ENCODE assay signal across 21 mouse cellular contexts in the genomic region with DNA sequence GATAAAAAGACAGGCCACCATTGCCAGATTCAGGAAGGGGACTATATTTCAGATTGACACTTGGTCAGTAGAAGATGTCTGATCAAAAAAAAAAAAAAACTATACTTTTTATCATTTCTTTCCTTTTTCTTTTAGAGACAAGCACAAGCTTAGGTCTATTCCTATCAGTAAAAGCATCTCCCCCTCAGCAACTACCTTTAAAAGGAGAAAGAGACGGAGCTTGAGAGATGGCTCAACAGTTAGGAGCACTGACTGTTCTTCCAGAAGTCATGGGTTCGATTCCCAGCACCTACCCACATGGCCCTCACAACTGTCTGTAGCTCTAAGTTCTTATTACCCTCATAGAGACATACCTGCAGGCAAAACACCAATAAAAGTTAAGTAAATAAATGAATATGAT. TPM values are rescaled to one million over a fixed set of nuclear protein-coding genes. Genes with fewer than 3 reads are reported as not detected.
"Had no signal": no experiment of that assay in that cellular context is flagged by ENCODE, and none has a peak within 500 bp of the region (broad histone marks: within the 10 kb centered on the region; RNA-seq: fewer than 3 reads in every experiment).

No protein-coding gene starts in this region.

- H3K27me3 ChIP-seq: lung, embryonic 15.5 days; midbrain, embryonic 12.5 days; neural tube, embryonic 13.5 days; neural tube, embryonic 15.5 days had no signal

- DNase-seq: liver, postnatal 0 days; lung, adult 2 months; lung, postnatal 14 days; midbrain, embryonic 14.5 days; retina, postnatal 1 day; right cerebral cortex, adult 18-20 months; right cerebral cortex, postnatal 25 days; right cerebral cortex, postnatal 4 days; spleen, adult 18-20 months; thymus, adult 18-20 months; thymus, postnatal 14 days; thymus, postnatal 36 days had no signal

- H3K9ac ChIP-seq: liver, postnatal 0 days; lung, embryonic 15.5 days; midbrain, embryonic 12.5 days; neural tube, embryonic 13.5 days; neural tube, embryonic 15.5 days had no signal

- H3K4me2 ChIP-seq: lung, embryonic 15.5 days; midbrain, embryonic 12.5 days; neural tube, embryonic 13.5 days; neural tube, embryonic 15.5 days had no signal

- H3K4me1 ChIP-seq: lung, embryonic 15.5 days; midbrain, embryonic 10.5 days; midbrain, embryonic 12.5 days; neural tube, embryonic 13.5 days; neural tube, embryonic 15.5 days had no signal

- H3K27ac ChIP-seq: lung, embryonic 15.5 days; midbrain, embryonic 10.5 days; midbrain, embryonic 12.5 days; neural tube, embryonic 13.5 days; neural tube, embryonic 15.5 days had no signal

- H3K36me3 ChIP-seq: lung, embryonic 15.5 days; midbrain, embryonic 10.5 days; midbrain, embryonic 12.5 days; neural tube, embryonic 13.5 days; neural tube, embryonic 15.5 days had no signal

- ATAC-seq: lung, postnatal 0 days; midbrain, embryonic 16.5 days had no signal

- H3K4me3 ChIP-seq: lung, embryonic 15.5 days; midbrain, embryonic 10.5 days; midbrain, embryonic 12.5 days; myocyte; neural tube, embryonic 13.5 days; neural tube, embryonic 15.5 days had no signal

- H3K9me3 ChIP-seq: lung, embryonic 15.5 days; midbrain, embryonic 12.5 days; neural tube, embryonic 13.5 days; neural tube, embryonic 15.5 days had no signal

RNA-seq across cellular contexts. Expression of a gene that starts 38.9 kb away (rescaled TPM):
- polyA plus RNA-seq: midbrain, embryonic 10.5 days; midbrain, embryonic 12.5 days; midbrain, embryonic 14.5 days; midbrain, embryonic 16.5 days; myocyte; neural tube, embryonic 11.5 days; neural tube, embryonic 13.5 days; neural tube, embryonic 15.5 days had no signal
